Mouse (Mus musculus) cerebellum, postnatal 25 days (tissue): Measurements from ENCODE around the gene Csrp2.

Source experiments
- DNase-seq, 2 experiments: peaks; one replicate each; pipeline ENCODE4 v3.0.0; 2021; ENCODE audit warnings: mixed read lengths in 2 of 2

Gene Csrp2

DNA sequence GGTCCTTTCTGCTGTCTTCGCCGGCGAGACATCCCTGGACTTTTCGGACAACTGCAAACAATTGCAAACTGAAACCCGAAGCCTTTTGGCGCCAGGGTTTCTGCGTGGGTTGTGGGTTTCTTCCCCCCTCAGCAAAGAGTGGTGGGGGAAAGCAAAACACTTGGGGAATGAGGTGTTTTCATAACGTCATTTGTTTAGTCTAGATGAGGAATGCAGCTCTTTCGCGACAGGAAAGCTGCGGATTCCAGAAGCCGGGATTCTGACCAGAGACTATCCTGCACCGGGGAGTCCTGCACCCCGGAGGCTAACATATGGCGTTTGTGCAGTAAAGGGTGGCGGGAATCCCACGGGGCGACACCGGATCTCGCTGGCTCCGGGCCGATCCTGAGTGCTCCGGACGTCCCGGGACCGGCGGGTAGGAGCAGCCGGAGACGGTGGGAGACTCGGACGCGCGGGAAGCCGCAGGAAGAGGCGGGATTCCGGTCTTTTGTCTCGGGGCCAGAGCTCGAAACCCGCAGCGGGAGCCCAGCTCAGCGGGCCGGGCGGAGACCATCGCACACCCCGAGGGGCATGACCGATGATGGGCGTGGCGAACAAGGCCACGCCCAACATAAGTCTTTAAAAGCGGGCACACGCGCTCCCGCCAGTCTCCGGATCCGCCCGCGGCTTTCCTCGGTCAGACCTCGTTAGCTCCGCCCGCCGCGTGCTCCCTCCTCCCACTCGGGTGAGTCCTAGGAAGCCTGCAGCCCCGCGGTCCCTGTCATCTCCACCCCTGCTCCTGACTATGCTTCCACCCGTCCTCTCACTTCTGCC lies at the start of gene Csrp2:
Csrp2 (plus strand) TSS at position 259 of the 813 bp plus-strand sequence.
- DNase-seq, result peak; percentile 80 to 87

DNA sequence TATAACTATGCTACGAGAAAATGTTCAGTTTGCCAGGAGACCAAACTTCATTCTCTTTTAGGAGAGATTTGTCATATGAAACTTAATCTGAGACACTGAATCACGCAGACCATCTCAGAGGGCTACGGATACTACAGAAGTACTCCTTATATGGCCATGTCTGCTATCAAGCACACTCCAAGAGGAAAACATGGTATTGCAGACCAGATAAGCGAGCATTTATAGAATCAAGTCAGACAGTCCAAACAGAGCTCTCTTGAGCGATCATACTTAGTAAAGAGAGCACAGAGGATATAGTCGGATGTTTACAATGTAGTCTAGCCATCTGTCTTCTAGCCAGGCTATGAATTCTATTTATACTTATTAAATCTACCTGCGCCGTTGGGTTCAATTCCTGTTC lies 44.7 kb upstream of the Csrp2 start:
- DNase-seq, result no peak

DNA sequence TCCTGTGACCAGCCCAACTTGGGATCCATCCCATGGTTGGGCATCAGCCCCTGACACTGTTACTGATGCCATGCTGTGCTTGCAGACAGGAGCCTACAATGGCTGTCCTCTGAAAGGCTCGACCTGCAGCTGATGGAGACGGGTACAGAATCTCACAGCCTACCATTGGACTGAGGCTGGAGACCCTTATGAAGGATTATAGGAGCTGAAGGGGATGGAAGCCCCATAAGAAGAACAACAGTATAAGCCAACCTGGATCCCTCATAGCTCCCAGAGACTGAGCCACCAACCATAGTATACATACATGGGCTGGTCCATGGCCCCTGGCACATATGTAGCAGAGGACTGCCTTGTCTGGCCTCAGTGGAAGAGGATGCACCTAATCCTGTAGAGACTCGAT lies 42.6 kb upstream of the Csrp2 start:
- no peak for DNase-seq

DNA sequence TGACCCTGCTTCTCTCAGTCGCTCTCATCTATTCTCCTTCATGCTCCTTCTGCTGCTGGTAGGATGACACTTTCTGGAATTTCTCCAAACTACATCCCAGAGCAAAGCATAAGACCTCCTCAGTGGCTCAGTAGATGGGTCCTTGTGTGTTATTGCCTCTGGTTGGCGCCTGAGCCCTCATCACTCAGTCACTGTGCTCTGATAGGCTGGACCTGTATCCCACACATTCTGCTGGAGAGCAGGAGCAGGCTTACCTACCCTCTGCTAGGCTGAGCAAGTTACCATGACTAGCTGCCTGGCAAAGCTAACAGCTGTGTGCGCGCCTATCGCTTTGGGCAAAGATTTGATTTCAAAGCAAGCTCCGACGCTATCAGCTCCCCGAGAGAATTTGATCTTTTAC lies 41.7 kb upstream of the Csrp2 start:
- no peak for DNase-seq

DNA sequence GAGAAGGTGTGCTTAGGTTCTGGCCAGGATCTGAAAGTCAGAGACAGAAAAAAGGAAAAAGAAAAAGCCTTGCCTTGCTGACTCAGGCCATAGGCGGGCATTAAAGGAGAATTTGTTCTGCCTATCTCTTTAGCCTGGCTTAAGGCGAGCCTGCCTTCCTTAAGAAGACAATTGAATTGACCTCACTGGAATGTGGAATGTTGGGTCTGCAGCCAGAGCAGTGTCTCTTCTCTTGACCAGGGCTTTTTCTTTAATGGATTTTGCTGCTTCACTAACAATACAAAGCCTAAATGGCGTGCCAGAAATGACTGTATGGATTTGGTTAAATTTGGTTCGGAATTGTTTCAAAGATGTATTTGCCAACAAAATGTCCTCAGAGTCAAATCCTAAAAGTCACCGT lies 40.9 kb upstream of the Csrp2 start:
- no peak for DNase-seq

DNA sequence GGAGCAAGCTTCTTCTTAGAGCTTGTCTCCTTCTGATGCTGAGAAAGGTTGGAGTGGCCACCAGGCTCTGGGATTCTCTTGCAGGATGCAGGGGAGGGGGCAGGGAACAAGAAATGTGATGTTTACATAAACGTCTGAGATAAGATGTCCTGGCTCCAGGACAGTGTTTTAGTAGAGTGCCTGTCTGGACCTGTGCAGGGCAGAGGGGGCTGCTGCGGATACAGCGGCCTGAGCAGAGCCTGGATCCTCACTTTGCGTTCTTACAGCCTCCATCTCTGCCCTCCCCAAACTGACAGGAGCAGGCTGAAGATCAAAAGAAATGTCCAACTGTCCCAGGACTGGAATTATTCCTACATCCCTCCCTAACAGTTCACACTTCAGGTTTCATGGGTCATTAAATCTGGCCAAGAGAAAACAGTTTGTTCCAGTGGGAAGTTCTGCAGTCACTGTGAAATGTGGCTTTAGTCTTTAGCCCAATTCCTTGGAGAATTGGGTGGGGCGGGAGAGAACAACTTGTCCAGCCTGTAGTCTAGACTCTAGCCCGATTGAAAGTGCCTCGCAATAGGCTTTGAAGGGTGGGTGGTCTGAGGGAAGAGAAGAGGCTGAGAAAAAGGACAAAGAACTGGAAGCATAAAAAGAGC lies 40.0 kb upstream of the Csrp2 start:
- no peak for DNase-seq

DNA sequence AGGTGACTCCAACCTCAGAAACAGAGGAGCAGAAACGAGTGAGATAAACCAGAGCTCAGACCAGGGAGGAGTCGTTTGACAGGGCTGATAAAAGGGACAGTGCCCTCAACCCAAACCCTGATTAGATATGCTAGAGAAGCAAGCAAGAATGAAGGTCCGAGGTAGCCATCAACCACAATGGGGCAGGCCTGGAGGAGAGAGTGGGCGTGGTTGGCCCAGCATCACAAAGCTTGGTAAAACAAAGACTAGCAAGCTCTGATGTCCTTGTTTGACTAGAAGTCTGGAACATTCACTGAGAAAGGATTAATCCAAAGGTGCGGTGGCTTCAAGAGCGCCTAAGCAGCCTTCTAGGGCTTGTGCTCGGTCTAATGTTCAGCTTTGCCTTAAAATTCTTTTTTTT lies 38.2 kb upstream of the Csrp2 start:
- no peak for DNase-seq

DNA sequence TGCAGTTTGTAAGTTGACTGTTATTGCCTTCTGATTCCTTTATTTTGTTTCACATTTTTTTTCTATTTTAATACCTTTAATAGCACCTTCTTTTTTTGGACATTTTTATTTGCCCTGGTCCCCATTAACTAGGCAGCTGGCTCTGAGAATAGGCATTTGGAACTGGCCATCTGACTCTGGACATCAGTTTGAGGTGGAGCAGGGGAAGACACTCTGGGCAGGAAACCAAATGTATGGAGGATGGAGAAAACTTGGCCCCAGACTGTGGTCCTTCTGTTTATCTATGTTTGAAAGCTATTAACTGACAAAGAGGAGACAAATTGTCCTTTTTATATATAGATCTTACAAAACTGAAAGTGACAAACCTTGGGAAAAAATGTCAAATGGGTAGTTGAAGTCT lies 36.9 kb upstream of the Csrp2 start:
- peak; percentile 10 to 25 for DNase-seq

DNA sequence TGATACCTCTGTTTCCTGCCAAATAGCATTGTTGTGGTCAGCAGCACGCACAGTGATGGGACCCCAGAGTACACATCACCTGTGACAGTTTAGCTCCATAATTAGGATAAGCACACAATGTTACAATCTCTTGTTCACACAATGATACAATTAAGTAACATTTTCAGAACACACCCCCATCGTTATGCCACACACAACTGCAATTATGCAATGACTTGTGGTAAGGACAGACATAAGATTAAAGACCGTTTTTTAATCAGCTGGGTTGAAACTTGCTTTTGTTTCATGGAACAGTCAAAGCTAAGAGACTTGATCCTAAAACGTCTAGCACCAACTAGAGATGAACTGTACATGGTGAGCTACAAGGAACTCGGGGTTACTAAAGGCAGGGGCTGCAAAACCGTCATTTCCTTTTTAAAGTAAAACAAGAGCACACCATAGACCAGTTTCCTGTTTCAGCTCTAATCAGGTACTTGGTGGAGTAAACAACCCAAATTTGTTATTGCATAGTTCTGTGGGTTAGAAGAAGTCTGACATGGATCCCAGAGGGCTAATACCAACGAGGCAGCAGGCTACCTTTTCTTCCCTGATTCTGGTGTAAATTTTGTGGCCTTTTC lies 28.8 kb upstream of the Csrp2 start:
- DNase-seq, result no peak

DNA sequence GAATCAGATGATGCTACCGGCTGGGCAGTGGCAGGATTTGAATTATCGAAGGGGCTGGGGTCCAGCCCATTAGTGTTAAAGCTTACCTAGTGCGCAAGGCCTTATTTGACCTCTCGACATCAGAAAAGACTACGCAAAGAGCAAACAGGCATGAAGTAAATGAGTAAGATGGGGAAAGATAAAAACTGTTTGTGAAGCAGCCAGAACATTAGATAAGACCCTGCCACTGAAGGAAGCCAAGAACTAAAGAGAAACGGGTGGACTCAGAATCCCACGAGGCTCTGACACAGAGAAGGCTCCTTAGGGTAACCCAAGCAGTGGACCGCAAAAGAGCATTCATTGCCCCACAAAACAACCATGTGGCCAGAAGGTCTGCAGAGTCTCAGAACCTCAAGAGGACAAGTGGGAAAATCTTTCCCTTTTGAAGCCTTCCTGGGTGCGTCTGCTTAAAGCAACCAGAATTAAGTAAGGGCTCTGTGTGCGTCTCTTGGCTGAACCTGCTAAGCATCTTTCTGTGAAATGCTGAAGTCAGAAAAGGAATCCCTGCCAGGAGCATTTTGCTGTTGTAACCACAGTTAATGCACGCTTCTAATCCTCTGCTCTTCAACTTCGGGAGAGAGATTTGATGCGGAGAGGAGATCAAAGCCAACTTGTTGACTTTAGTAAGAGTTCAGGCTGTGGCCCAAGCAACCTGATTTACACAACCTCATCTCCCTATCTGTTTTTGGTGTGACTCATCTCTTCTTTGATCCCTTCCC lies 19.7 kb upstream of the Csrp2 start:
- DNase-seq, result no peak

DNA sequence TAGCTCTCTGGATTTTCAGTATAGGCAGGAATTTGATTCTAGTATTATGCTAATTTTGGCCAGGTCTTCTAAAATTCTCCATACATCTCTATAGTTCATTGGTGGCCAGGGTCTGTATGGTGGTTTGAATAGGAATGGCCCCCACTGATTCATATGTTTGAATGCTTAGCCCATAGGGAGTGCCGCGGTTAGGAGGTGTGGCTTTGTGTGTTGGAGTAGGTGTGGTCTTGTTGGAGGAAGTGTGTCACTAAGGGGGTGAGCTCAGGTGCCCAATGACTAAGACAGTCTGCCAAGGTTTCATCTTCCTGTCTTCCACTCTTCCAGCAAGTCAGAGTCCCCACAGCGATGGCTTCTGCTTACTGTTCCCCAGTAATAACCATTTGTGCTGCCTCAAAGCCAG lies 15.7 kb upstream of the Csrp2 start:
- DNase-seq, result no peak

DNA sequence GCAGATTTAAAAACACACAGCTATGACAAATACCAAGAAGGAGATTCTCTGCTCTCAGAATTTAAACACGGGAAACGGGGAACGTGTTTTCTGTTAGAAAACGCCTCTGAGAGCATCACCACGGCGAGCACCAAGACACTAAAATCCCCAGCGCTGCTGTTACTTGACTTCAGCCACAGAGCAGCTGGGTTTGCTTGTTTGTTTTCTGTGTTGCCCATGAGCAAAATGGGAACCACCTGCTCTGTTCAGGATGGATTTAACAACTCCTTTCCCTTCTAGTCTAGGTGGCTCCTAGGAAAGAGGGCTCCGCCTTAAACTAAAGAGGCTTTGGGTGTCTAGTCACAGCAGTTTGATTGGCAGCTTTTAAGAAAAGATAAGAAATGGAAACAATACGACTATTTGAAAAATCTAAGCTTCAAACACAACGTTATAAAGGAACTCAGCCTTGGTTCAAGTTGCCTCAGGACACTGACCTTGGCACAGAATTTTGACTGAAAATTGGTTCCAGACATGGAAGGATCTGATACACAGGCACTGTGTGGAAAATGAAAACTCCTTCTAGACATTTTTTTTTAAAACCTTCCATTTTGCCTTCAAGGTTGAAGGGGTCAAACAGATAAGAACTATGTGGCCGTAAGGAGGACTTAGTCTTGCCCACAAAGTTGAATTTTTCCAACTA lies 2.8 kb upstream of the Csrp2 start:
- DNase-seq, result no peak

DNA sequence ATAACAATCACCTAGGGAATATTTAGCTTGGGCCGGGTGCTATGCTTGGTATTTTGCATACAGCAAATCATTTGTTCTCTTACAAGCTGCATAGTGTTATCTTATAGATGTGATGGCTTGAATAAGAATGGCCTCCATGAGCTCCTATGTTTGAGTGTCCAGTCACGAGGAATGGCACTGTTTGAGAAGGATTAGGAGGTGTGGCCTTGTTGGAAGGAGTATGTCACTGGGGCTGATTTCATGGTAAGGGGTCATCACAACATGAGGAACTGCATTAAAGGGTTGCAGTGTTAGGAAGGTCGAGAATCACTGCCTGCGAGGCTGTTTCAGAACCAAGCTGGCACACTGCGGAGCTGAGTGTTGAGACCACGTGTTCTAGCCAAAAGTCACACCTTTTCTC lies 2.1 kb upstream of the Csrp2 start:
- DNase-seq, result no peak

DNA sequence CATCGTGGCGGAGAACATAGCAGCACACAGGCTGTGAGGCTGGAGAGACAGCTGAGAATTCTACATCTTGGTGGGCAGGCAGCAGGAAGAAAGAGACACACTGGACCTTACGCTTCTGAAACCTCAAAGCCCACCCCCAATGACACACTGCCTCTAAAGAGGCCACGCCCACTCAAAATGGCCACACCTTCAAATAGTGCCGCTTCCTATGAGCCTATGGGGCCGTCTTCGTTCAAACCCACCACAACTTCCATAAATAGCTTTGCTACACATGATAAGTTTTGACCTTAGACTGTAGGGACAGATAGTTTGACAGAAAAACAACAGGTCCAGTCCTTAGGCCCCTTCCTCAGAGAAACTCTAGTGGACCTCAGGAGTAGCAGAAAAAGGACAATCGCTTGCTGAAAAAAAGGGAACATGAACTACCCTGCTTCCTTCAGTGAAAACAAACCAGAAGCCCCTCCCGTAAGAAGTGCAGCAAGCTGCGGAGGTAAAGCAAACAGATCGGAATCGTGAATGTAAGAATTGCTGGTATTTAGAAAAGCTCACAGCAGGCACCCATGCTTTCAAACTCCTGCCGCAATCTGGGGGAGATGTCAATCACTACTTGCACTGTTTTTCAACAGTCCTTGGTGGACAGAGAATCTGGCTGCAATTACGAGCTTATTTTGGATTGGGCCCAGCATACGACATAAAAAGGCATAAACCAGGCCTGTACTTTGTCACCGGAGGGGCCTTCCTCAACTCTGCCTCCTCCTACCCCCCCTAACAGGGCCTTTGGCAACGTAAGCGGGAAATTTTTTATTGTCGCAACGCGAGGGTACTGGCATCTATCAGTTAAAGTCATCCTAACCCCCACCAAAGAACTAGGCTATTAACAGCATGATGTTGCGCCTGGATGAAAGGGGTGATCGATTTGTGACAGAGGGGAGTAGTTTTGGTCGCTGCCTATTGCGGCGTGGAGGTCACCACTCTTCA lies 886 bp upstream of the Csrp2 start:
- DNase-seq, result peak in 1 of 2 experiments; percentile 8

DNA sequence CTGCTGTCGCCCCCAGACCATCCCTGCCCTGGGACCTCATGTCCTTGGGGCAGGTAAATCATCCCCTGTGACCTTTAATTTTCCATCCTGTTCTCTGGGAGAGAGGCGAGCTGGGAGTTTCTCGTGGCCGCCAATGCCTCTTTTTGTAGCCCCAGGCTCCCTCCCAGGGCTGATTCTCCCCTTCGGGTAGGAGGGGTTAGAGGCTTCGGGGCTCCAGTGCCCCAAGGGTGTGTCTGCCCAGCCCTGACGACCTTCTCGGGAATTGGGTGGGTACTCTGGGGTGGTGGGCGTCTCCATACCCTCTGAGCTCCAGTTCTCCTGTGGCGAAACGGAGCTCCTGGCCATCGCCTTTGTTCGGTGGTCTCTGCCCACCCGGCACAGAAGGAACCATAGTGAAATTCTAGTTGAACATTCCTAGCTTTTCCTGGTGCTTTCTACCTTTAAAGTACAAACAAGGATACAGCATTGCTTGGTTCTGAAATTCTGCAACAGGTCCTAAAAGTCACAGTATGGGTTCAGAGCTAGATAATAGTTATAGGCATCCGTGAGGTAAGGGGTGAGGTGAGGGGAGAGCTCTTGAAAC lies 870 bp downstream of the Csrp2 start:
- DNase-seq, result no peak

DNA sequence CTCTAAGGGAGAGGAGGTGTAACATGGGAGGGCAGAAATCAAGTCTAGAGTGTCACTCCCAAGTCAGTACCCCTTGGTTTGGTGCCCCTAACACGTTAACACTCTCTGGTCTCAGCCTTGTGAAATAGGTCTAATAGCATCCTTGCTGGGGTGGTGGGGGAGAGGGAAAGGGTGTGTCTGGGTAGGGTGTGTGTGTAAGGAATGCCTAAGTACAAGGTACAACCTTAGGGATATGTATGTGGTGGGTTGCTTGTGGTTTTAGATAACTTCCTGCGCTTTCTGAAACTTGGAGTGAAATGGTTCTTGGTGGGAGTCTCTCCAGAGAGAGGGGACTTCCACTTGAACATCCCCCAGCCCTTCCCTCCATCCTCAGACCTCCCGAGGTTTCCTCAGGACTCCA lies 2.3 kb downstream of the Csrp2 start:
- DNase-seq, result no peak

DNA sequence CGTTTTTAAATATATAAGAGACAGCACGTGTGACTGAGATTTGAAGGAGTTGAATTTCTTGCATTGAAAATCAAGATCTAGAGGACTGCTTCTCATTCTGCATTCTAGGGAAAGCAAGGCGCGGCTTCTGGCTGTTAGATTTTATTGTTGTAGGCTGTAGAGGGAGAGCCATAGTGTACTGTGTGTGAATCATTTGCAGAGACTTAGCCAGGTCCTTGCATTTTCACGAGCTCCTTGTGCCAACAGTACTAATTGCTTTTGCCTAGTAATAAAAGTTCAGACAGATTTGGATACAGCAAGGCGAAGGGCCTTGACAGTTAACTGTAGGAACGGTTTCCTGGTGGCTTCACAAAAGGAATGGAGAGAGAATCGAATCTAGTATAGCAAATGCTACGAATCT lies 3.0 kb downstream of the Csrp2 start:
- DNase-seq, result no peak

DNA sequence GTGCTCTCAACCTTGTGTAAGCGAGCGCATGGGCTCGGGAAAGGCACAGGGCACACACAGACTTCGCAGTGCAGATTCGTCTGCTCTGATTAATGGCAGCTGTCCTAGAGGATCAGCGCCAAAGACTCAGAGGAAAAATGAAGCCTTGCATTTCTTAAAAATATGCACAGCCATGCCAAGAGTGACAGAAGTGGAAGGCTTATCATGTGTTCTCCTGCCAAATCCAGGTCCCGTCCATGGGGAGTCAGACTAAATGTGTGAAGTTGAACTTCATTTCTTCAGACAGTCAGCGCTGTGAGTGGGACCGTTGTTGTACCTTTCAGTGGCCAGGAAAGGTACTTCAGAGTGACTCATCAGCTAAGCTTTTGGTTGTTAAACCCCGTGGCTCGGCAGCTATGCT lies 7.9 kb downstream of the Csrp2 start:
- peak; percentile 53 to 63 for DNase-seq

DNA sequence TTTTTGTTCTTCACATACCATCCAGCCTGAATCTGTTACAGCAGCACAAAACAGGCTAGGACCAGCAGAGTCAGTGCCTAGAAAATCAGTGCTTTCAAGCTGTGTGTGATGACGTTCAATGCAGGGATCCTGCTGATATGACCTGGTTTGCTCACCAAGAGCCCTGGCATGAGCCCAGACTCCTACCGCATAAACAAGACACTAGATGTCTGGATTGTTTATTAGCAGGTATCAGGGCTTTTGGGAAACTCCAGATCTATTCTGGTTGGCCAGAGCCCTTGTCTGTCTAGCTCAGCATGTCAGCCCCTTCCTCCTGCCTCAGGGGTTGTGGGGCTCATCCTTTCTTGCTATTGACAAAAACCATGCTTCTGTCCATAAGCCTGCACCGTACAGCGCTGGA lies 10.2 kb downstream of the Csrp2 start:
- DNase-seq, result peak; percentile 36 to 54

DNA sequence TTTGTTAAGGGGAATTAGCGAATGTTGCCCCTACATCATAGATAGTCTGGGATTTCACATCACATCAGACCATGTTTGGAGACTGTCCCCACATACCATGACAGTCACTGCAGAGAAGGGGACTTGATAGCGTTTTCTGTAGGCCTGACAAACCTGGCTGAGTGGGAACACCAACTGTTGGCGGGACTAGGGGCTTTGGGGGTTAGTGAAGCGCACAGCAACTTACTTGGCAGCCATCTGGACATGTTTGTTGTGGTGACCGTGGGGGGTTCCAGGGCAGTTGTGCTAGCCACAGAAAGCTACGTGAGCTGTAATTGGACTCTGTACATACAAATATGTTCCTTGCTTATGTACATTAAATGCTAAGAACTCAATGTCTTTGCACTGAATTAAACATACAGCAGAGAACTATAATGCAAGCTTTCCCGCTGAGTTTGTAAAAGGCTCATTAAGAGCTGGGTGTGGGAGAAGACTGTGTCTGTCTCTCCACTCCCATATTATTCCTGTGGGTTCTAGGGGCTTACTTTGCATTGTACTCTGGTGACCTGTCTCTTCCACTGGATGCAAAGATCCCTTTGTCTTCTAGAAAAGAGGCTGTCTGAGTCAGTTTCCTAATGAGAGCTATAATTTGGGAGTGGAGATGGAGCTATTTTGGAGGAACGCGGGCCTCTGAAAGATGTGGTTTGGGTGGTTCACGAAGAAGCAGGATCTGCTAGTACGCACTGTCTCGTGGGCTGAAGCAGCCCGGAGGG lies 11.7 kb downstream of the Csrp2 start:
- DNase-seq, result peak in 1 of 2 experiments; percentile 9
